Mouse (Mus musculus) retina, postnatal 1 day (tissue): Measurements from ENCODE around the gene Extl1.
"Not testable (repeated sequence)": the region's sequence is repeated elsewhere in the genome, so short reads cannot be mapped to it uniquely, and the experiment has no call there.

Source experiments
- DNase-seq: peaks from one replicate; pipeline ENCODE4 v3.0.0-alpha.2; 2012

The Extl1 gene

DNA sequence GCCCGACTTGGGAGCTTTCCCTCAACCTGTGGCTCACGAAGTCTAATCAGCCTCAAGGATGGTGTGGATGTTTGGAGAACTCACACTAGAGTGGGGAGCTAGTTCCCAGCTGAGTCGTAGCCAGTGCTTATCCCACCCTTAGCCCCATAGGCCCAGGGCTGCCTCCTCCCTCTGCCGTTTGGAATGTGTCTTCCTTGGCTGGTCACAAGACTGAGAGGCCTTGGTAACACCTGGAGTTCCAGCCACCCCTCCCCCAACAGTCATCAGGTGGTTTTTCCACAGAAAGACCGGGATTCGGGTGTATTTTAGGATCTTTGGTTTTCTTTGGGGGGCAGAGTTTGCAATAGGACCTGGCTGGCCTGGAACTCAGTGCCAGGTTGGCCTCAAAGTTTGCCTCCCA lies 33.0 kb downstream of the Extl1 start:
- no peak for DNase-seq

GRCm38 (mm10) chr4:134349829-134350228 lies 33.8 kb downstream of the Extl1 start:
- no peak for DNase-seq

DNA sequence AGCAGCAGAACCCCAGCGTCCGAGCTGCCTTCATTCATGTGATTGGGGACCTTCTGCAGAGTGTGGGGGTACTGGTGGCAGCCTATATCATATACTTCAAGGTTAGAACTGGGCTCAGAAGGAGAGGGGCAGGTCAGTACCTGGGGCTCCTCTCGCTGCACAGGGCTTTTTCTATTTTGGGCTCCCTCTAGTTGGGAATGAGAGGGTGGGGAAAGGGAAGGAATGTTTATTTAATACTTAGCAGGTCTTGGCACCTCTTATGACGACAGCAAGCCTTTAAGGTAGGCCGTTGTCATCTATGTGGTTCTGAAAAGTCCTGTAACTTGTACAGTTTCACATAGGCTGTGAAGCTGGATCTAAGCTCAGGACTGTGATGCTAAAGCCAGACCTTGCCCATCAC lies 35.1 kb downstream of the Extl1 start:
- DNase-seq, result no peak

DNA sequence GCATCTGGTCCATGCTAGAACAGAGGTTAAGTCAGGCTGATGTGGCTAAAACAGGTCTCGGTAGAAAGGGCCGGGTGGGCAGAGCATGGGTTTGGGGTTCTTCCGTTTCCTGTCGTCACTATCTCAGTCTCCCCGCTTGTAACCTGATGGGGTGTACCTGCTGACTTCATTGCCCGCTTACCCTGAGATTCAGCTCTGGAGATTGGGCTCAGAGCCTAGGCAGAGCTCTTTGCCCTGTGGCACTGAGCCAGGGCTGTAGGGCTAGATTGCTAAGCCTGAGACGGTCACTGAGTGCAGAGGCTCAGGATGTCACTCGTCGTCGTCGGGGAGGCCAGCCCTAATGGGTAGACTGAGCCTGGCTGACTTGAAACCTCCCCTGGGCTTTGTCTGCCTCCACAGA lies 35.6 kb downstream of the Extl1 start:
- DNase-seq, result no peak

GRCm38 (mm10) chr4:134345802-134346201 lies 37.8 kb downstream of the Extl1 start:
- DNase-seq, result no peak

- DNase-seq, result no peak
Measured at GRCm38 (mm10) chr4:134344620-134345019, 39.0 kb downstream of the Extl1 start.

- peak; percentile 53 for DNase-seq
Measured at GRCm38 (mm10) chr4:134343071-134344031, 40.3 kb downstream of the Extl1 start, which contains the start of gene Slc30a2. TSS of gene Slc30a2 (plus strand) at chr4:134343181.

DNA sequence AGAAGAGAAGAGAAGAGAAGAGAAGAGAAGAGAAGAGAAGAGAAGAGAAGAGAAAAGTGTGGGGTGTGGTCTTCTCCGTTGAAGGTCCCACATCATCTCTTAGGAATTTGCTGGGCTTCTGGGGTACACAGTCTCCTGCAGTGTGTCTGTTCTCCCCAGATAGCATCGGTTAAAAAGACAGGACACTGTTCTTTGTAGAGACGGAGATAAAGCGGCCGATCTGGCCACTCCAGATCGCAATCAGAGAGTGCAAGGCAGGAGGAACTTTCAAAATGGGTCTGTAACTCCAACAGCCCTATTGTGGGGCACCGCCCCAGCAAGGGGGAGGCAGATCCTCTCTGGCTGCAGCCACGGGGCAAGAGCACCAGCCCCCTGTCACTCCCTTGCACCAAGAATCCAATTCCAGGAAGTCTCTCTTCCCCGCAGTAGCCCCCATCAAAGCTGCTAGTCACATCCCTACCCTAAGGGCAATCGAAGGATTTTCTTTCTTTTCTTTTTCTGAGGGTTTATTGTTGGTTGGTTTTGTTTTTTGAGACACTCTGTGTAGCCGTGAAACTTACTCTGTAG lies 41.4 kb downstream of the Extl1 start:
- DNase-seq, result no peak

DNA sequence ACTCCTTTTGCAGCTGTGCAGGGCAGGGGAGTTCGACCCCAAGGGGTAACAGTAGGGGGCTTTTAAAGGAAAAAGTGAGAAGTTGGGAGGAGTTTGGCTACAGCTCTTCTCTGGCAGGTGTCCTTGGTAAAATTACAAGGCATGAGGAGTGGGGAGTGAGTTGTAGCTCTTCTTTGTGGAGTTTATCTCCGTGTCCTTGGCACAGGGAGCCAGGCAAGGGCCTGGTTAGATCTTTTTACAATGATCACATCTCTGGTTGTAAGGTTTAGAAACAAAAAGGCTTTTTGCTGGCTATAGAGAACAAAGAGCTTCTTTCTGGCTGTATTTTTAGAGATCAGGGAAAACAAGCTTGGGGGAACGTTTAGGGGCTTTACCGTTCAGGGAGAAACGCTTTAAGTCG lies 42.4 kb downstream of the Extl1 start:
- DNase-seq, result not testable (repeated sequence)

DNA sequence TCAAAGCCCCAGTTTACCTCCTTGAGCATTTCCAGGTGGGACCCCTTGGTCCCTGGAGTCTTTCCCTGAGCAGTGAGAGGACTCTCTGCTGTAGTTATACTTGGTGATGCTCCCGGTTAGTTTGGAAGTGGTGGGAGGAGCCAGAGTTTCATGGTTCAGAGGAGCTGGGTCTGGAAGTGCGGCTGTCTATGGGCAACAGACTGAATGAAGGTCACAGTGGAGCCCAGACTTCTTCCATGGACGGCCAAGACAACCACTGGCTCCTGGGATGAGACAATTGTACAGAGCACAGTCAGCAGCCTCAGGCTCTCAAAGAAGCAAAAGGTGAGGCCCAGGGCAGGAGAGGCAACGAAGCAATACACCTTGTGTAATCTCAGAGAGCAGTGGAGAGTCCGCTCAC lies 53.4 kb downstream of the Extl1 start:
- DNase-seq, result no peak

GRCm38 (mm10) chr4:134328832-134329231 lies 54.8 kb downstream of the Extl1 start:
- no peak for DNase-seq

DNA sequence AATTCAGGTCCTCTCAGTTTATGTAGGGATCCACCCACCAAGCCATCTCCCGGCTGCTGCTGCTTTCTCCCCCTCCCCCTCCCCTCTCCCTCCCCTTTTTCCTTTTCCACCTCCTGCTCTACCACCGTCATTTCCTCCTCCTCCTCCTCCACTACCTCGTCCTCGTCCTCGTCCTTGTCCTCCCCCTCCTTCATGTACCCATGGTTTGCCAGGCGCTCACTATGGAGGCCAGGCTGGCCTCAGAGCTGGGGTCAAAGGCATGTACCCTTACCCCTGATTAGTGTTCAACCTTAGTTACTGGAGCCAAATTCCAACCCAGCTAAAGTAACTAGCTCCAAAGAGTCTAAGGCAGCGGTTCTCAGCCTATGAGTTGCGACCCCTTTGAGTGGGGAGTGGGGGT lies 55.5 kb downstream of the Extl1 start:
- no peak for DNase-seq

- no peak for DNase-seq
Measured at GRCm38 (mm10) chr4:134326859-134327530, 56.7 kb downstream of the Extl1 start.

DNA sequence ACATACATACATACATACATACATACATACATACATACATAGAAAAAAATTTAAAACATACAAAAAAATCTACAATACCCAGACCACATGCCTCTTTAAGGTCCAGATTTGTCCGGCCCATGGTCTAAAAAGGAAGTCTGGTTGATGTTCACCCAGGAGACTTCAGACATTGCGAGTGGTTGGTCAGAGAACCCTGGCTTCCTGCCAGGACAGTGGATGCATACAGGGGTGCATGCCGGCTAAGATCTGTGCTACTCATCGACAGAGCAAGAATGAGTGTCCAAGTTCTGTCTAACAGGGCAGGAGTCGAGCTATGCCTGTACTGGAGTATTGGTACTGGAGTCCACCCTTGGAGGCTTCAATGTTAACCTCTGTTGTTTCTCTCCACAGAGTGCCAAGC lies 59.0 kb downstream of the Extl1 start:
- DNase-seq, result no peak

GRCm38 (mm10) chr4:134321524-134321923 lies 62.1 kb downstream of the Extl1 start:
- DNase-seq, result no peak

- DNase-seq, result no peak
Measured at GRCm38 (mm10) chr4:134319674-134320073, 64.0 kb downstream of the Extl1 start.

- no peak for DNase-seq
Measured at GRCm38 (mm10) chr4:134319074-134319473, 64.6 kb downstream of the Extl1 start.

DNA sequence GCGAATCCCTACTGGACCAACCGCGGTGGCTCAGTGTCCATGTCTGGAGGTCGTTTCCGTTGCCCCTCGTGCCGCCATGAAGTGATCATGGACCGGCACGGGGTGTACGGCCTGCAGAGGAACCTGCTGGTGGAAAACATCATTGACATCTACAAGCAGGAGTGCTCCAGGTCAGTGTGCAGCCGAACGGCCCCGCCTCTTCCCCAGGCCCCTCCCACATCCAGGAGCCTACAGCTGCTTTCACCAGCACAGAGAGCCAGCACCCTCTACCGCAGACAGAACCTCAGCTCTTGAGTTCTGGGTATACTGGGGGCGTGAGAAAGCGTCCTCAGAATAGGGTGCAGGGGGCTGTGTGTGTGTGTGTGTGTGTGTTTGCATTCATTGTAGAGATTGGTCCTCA lies 67.3 kb downstream of the Extl1 start:
- DNase-seq, result no peak

DNA sequence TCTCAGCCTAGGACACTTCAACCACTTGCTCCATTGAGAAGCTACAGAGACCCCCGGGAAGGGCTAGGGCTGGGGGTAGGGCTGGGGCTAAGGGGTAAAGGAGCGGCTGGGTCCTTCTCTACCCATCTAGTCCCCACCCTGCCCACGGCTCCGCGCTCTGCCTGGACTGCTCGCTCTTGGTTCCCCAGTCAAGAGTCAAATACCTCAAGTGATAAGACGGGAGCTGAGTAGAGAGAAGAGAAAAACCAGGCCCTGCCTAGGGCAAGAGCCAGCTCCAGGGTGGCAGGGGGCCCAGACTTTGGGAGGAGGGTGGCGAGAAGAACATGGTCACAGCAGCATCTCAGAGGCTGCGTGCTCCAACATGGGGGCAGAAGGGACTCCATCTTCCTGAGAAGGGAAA lies 68.2 kb downstream of the Extl1 start:
- no peak for DNase-seq

GRCm38 (mm10) chr4:134314876-134315275 lies 68.8 kb downstream of the Extl1 start, which contains the start of gene Trim63:
TSS of gene Trim63 (plus strand) at chr4:134315120.
- no peak for DNase-seq

DNA sequence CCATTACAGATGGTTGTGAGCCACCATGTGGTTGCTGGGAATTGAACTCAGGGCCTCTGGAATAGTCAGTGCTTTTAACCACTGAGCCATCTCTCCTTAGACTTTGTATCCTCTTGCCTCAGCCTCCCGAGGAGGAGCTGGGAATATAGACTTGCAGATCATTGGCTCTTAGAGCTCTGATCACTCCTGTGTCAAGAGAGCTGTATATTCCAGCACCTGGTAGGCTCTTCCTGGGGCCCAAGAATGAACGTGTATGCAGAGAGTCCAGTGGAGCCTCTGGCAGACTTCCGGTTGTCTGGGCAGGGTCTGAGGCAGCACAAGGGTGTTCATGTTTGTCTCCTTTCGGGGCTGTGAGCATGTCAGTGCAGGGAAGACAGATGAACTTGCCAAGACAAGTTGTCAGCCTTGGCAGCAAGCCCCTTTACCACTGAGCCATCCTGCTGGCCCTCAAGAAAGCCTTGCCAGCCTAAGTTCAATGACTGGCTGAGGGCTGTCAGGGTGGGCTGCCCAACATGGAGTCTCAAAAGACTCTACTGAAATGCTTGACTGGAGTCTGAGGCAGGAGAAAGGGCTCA lies 69.5 kb downstream of the Extl1 start:
- DNase-seq, result no peak

DNA sequence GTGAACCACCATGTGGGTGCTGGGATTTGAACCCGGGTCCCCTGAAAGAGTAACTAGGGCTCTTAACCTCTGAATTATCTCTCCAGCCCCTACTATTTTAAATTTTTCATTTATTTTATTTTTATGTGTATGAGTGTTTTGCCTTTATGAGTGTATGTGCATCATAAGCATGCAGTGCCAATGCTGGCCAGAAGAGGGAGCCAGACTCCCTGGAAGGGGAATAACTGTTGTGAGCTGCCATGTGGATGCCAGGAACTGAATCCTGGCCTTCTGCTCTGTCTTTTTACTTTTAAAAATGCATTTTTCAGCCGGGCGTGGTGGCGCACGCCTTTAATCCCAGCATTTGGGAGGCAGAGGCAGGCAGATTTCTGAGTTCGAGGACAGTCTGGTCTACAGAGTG lies 70.7 kb downstream of the Extl1 start:
- no peak for DNase-seq

DNA sequence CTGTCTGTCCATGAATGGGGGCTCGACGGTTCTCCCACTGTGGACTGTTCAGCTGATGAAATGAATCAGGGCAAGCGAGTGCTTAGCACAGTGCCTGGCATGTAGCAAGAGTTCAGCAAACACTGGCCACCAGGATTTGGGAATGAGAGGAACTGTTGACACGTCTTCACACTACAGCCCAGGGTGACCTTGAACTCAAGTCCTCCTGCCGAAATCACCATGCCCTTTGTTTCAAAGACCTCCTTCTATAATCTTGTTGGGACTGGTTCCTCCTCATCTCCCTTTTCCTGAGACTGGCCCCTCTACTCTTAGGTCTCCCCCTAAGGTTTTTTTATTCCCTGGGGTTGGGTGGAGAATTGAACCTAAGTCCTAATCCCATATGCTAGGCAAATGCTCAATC lies 71.3 kb downstream of the Extl1 start:
- no peak for DNase-seq
